Mouse (Mus musculus) small intestine, adult 2 months (tissue): ENCODE results near the gene Caps2. TPM values are rescaled to one million over a fixed set of nuclear protein-coding genes. Genes with fewer than 3 reads are reported as not detected.
"Not testable (repeated sequence)": the region's sequence is repeated elsewhere in the genome, so short reads cannot be mapped to it uniquely, and the experiment has no call there.

Experiments used
- H3K27ac ChIP-seq: fragments of 200-500 bp; 2 replicates; pipeline ENCODE4 v1.5.1; 2012; ENCODE audit warnings: low read depth, low read length, control low read depth, inconsistent platforms; ENCODE audit not compliant: insufficient read depth
- H3K27me3 ChIP-seq: fragments of 200-500 bp; 2 replicates; pipeline ENCODE4 v1.6.1; 2012; ENCODE audit warnings: mild to moderate bottlenecking, moderate library complexity, low read length, inconsistent platforms; ENCODE audit not compliant: control insufficient read depth, insufficient read depth
- H3K36me3 ChIP-seq: fragments of 200-500 bp; 2 replicates; pipeline ENCODE4 v1.6.1; 2012; ENCODE audit warnings: mild to moderate bottlenecking, low read length, control low read depth, inconsistent platforms; ENCODE audit not compliant: control insufficient read depth, insufficient read depth
- H3K4me1 ChIP-seq: fragments of 200-500 bp; 2 replicates; pipeline ENCODE4 v1.6.1; 2012; ENCODE audit warnings: low read length, inconsistent platforms, mixed read lengths; ENCODE audit not compliant: control insufficient read depth, insufficient read depth, insufficient read length
- H3K4me3 ChIP-seq: fragments of 200-500 bp; 2 replicates; pipeline ENCODE4 v1.5.1; 2012; ENCODE audit warnings: low read depth, mild to moderate bottlenecking, control low read depth, inconsistent platforms, low read length, moderate library complexity
- CTCF ChIP-seq: fragments of 200-500 bp; IDR thresholded peaks from 2 replicates; pipeline ENCODE4 v1.5.1; 2012; ENCODE audit warnings: low read depth, mild to moderate bottlenecking, control low read depth, inconsistent platforms, low read length, moderate library complexity, mixed read lengths; ENCODE audit not compliant: insufficient replicate concordance, insufficient read length; ENCODE audit errors: extremely low read depth
- POLR2A ChIP-seq: fragments of 200-500 bp; IDR thresholded peaks from 2 replicates; pipeline ENCODE4 v1.6.1; 2012; ENCODE audit warnings: low read depth, mild to moderate bottlenecking, control low read depth, inconsistent platforms, low read length, moderate library complexity
- WGBS: fragments of 180-500 bp; shearing (Covaris S2); methylation state at CpG from one replicate; pipeline ENCODE4 v1.1.7; 2018; 5-methylcytosine and 5-hydroxymethylcytosine counted together
- polyA plus RNA-seq: library from polyadenylated mRNA; depleted of rRNA; stranded (reverse); fragments of >200 nt; gene quantifications from 2 replicates; pipeline ENCODE4 v1.2.3, GENCODE M21; 2012

Gene Caps2
- polyA plus RNA-seq, 1 experiment, result not detected

GRCm38 (mm10) chr10:112159882-112160560 is 3.4 kb upstream of the Caps2 start, which contains the start of gene Glipr1l3:
Gene Glipr1l3 (minus strand): TSS chr10:112160327.
- peak; percentile 18; the same call in 1 of the 2 replicates for TF ChIP-seq CTCF

GRCm38 (mm10) chr10:112177027-112177426 is 13.6 kb downstream of the Caps2 start:
- not testable (repeated sequence) for H3K27me3 ChIP-seq, H3K4me1 ChIP-seq, H3K36me3 ChIP-seq, H3K27ac ChIP-seq, H3K4me3 ChIP-seq
- 29% methylated on average over 13 of the region's 13 CpGs for WGBS

More at GRCm38 (mm10) chr10:112159882-112160560, 3.4 kb upstream of the Caps2 start, which contains the start of gene Glipr1l3:
- H3K4me1 ChIP-seq, H3K27me3 ChIP-seq, H3K36me3 ChIP-seq, H3K27ac ChIP-seq, H3K4me3 ChIP-seq: not testable (repeated sequence)
- 18% methylated on average over 15 of the region's 15 CpGs for WGBS

- H3K27ac ChIP-seq, H3K27me3 ChIP-seq, H3K36me3 ChIP-seq, H3K4me1 ChIP-seq, H3K4me3 ChIP-seq: not testable (repeated sequence)
- WGBS, result 68% methylated on average over 2 of the region's 2 CpGs
These were observed 30.5 kb downstream of the Caps2 start for GRCm38 (mm10) chr10:112193919-112194318.

GRCm38 (mm10) chr10:112203463-112203862 is 40.0 kb downstream of the Caps2 start:
- Histone ChIP-seq H3K4me1 (no peaks in the 10 kb centered on the region), H3K36me3 (no peaks in the 10 kb centered on the region), H3K27me3 (no peaks in the 10 kb centered on the region), H3K27ac (no peak overlapping the region), H3K4me3 (no peak overlapping the region)
- 53% methylated on average over 2 of the region's 2 CpGs for WGBS
- TF ChIP-seq POLR2A (no peak), CTCF (no peak)

- 20% methylated on average over 1 of the region's 1 CpGs for WGBS
- H3K27ac ChIP-seq, result no peak overlapping the region
- H3K36me3 ChIP-seq, result no peaks in the 10 kb centered on the region
- H3K4me1 ChIP-seq, result no peaks in the 10 kb centered on the region
- no peak for TF ChIP-seq CTCF
- no peak for TF ChIP-seq POLR2A
- H3K4me3 ChIP-seq, result no peak overlapping the region
- no peaks in the 10 kb centered on the region for H3K27me3 ChIP-seq
These were observed 63.7 kb downstream of the Caps2 start for GRCm38 (mm10) chr10:112227073-112227472.

GRCm38 (mm10) chr10:112229091-112229843 is 65.8 kb downstream of the Caps2 start:
- H3K36me3 ChIP-seq, H3K4me1 ChIP-seq, H3K4me3 ChIP-seq, H3K27ac ChIP-seq, H3K27me3 ChIP-seq: not testable (repeated sequence)
- 30% methylated on average over 6 of the region's 6 CpGs for WGBS

- not testable (repeated sequence) for H3K36me3 ChIP-seq, H3K4me3 ChIP-seq, H3K27ac ChIP-seq, H3K27me3 ChIP-seq, H3K4me1 ChIP-seq
- 3% methylated on average over 1 of the region's 1 CpGs for WGBS
These were observed 69.3 kb downstream of the Caps2 start for GRCm38 (mm10) chr10:112232733-112233132.

GRCm38 (mm10) chr10:112235396-112235940 is 72.0 kb downstream of the Caps2 start:
- not testable (repeated sequence) for H3K27ac ChIP-seq, H3K4me1 ChIP-seq, H3K36me3 ChIP-seq, H3K4me3 ChIP-seq, H3K27me3 ChIP-seq
- WGBS, result 85% methylated on average over 5 of the region's 5 CpGs
